Comparison of ENCODE assay signal across 8 mouse cellular contexts in the genomic region with DNA sequence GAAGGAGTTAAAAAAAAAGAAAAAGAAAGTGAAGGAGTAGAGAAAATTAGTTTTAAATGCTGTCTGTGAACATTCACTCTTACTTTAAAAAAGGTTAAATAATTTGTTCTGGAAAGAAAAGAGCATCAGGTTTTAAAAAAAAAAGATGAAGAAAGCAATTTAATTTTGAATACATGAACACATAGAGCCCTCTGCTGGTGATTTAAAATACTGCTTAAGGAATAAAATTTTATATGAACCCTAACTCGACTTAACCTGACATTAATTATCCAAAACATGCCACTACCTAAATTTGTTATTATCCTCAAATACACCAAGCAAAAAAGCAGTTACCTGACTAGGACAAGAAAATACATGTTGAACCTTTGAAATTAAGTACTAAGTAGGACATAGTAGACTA. TPM values are rescaled to one million over a fixed set of nuclear protein-coding genes. Genes with fewer than 3 reads are reported as not detected.
DNase-seq lines count a peak whose midpoint lies in the region; ATAC-seq and TF ChIP-seq lines count a peak whose summit lies in the region.
"Had no signal": no experiment of that assay in that cellular context is flagged by ENCODE, and none has a peak within 500 bp of the region (broad histone marks: within the 10 kb centered on the region; RNA-seq: fewer than 3 reads in every experiment).

No protein-coding gene starts in this region.

- H3K27me3 ChIP-seq in kidney, adult 2 months (replicated peaks; ENCODE audit: control insufficient read depth, insufficient read depth, low read length) = no peaks in the 10 kb centered on the region
- H3K27me3 ChIP-seq: embryonic facial prominence, embryonic 13.5 days had no signal

- no peak overlapping the region for H3K27ac ChIP-seq in kidney, adult 2 months (ENCODE audit: insufficient read depth, low read depth, low read length)
- H3K27ac ChIP-seq: embryonic facial prominence, embryonic 13.5 days had no signal

- TF ChIP-seq CTCF in kidney, adult 2 months (conservative IDR thresholded peaks at IDR 0.05; ENCODE audit: insufficient read depth, insufficient read length, low read depth, low read length) = 0 out of 2 replicates have a peak, but pooled peaks have one; percentile 2

- no peak for TF ChIP-seq POLR2A in kidney, adult 2 months (IDR thresholded peaks at IDR 0.05; ENCODE audit: low read depth, low read length)

- ATAC-seq in common myeloid progenitor, adult 5-6 weeks (replicated peaks; ENCODE audit: low read depth, poor library complexity, severe bottlenecking) = peak; percentile 50; the same call in 1 of the 2 replicates
- ATAC-seq in activated CD4-positive, CD25-positive, alpha-beta regulatory T cell, adult 4 months = no peak

- peaks cover 7% of the 10 kb centered on the region for H3K36me3 ChIP-seq in kidney, adult 2 months (ENCODE audit: control insufficient read depth, insufficient read depth, low read length)

- no peaks in the 10 kb centered on the region for H3K4me1 ChIP-seq in kidney, adult 2 months (ENCODE audit: control insufficient read depth, insufficient read depth, low read length)
- H3K4me1 ChIP-seq: embryonic facial prominence, embryonic 13.5 days had no signal

- 3% methylated on average over 1 of the region's 1 CpGs for WGBS in kidney, adult 2 months

- H3K4me3 ChIP-seq in kidney, adult 2 months (ENCODE audit: insufficient read depth, low read depth, low read length) = no peak overlapping the region
- H3K4me3 ChIP-seq: embryonic facial prominence, embryonic 13.5 days had no signal

- peak; percentile 10 for DNase-seq in kidney, adult 2 months
- no peak for DNase-seq in kidney, postnatal 4 days
- DNase-seq in 3T3-L1 (ENCODE audit: low read depth, low spot score) = peak; percentile 71
- DNase-seq in CD4-positive helper T cell, adult 2 months (ENCODE audit: low read depth, low spot score) = peak; percentile 64
- DNase-seq in adrenal gland, postnatal 25 days = no peak

RNA-seq across cellular contexts. Expression of gene Slc30a7, which starts 28.2 kb away (rescaled TPM):
- polyA plus RNA-seq in kidney, adult 2 months (2012; rRNA removed) = 9.2 and 14.6 TPM in 2 replicates
- total RNA-seq in common myeloid progenitor, adult 5-6 weeks (2017) = 39.8 and 81.2 TPM in 2 replicates
- total RNA-seq in adrenal gland, postnatal 25 days (2021) = 26.2 and 42.6 TPM in 2 replicates
- polyA plus RNA-seq in activated CD4-positive, CD25-positive, alpha-beta regulatory T cell, adult 4 months (2017; shearing (Covaris generic)) = 10 to 100 TPM; 47.7 to 50.2 TPM

RNA-seq across cellular contexts. Expression of gene Extl2, which starts 28.3 kb away (rescaled TPM):
- 12.3 and 14.7 TPM in 2 replicates for polyA plus RNA-seq in kidney, adult 2 months (2012; rRNA removed)
- 8.3 and 9.3 TPM in 2 replicates for total RNA-seq in common myeloid progenitor, adult 5-6 weeks (2017)
- total RNA-seq in adrenal gland, postnatal 25 days (2021) = 25.1 and 26.4 TPM in 2 replicates
- 10 to 100 TPM in 1 of 2 experiments, 1 to 10 TPM in 1; 6.9 to 11.1 TPM for polyA plus RNA-seq in activated CD4-positive, CD25-positive, alpha-beta regulatory T cell, adult 4 months (2017; shearing (Covaris generic))

Comparison
In these comparisons a context has a peak if more than half of its experiments do, and no peak if none do; other contexts are left out.
1. DNase-seq: peak in kidney, adult 2 months (single experiment), 3T3-L1 (single experiment) and CD4-positive helper T cell, adult 2 months (single experiment); none in kidney, postnatal 4 days (0 of 2) and adrenal gland, postnatal 25 days (single experiment).